Mouse (Mus musculus): Measurements from ENCODE around the gene Irgc1.

Gene Irgc1

GRCm38 (mm10) chr7:24472442-24472841 lies 20.3 kb upstream of the Irgc1 start:
- DNase-seq (ENCODE audit: low spot score): no peak

DNA sequence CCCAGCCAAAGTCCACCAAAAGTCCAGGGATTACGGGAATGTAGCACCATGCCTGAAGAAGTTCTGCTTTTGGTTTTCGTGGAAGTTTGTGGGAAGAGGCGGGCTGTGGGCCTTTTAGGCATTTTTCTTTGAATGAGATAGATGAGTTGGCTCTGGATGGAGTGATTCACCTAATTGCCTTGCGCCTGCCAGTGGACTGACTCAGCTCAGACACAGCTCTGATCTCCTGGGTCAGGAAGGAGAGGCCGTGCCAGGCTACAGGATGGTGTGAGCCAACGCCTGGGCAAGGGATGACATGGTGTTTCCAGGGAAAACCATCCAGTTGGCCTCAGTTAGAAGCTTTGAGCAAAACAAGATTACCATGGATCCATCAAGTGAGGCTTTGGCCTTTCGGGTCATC lies 18.3 kb upstream of the Irgc1 start:
- no peak for DNase-seq (ENCODE audit: low spot score)

DNA sequence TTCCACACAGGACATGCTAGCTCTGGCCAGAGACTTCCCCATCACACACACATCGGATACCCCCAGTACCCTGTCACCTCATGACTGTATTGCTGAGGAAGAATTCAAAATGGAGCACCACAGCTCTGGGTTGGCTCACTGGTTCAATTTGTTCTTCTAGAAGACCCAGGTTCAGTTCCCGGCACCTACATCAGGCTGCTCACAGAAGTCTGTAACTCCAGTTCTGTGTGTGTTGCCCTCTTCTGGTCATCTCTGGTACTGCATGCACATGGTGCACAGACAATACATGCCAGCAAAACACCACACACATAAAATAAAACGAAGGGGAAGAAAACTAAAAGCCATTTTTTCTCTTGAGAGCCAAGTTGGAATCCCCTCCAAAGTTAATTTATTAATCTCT lies 17.0 kb upstream of the Irgc1 start:
- DNase-seq (ENCODE audit: low spot score): no peak

- DNase-seq (ENCODE audit: low spot score): no peak
Measured at GRCm38 (mm10) chr7:24467886-24468285, 15.8 kb upstream of the Irgc1 start.

GRCm38 (mm10) chr7:24466835-24467234 lies 14.7 kb upstream of the Irgc1 start:
- DNase-seq (ENCODE audit: low spot score): no peak

- no peak for DNase-seq (ENCODE audit: low spot score)
Measured at GRCm38 (mm10) chr7:24462388-24463319, 10.6 kb upstream of the Irgc1 start, which contains the start of gene Plaur. Gene Plaur (plus strand): TSS chr7:24462484.

- no peak for DNase-seq (ENCODE audit: low spot score)
Measured at GRCm38 (mm10) chr7:24461376-24462051, 9.4 kb upstream of the Irgc1 start.

DNA sequence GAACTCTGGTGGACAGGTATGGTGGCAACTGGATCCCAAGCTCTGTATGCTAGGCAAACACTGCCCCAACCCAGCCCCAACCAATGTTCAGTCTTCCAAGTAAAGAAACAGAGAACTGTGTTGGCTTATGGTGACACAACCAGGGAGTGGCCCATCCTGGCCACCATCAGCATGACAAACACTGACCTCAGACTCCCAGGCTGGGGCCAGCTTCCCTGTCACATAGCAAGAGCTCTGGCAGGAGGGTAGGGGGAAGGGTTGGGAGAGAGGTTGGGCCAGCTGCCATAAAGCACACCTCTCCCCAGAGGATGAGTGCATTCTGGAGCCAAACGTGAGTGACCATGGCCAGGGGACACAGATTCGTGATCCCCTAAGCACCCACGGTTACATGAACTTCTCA lies 7.7 kb upstream of the Irgc1 start:
- DNase-seq (ENCODE audit: low spot score): no peak

- no peak for DNase-seq (ENCODE audit: low spot score)
Measured at GRCm38 (mm10) chr7:24459440-24459839, 7.3 kb upstream of the Irgc1 start.

GRCm38 (mm10) chr7:24457726-24458370 lies 5.8 kb upstream of the Irgc1 start:
- DNase-seq (ENCODE audit: low spot score): no peak

GRCm38 (mm10) chr7:24455726-24456125 lies 3.6 kb upstream of the Irgc1 start:
- no peak for DNase-seq (ENCODE audit: low spot score)

- no peak for DNase-seq (ENCODE audit: low spot score)
Measured at GRCm38 (mm10) chr7:24454199-24454598, 2.1 kb upstream of the Irgc1 start.

DNA sequence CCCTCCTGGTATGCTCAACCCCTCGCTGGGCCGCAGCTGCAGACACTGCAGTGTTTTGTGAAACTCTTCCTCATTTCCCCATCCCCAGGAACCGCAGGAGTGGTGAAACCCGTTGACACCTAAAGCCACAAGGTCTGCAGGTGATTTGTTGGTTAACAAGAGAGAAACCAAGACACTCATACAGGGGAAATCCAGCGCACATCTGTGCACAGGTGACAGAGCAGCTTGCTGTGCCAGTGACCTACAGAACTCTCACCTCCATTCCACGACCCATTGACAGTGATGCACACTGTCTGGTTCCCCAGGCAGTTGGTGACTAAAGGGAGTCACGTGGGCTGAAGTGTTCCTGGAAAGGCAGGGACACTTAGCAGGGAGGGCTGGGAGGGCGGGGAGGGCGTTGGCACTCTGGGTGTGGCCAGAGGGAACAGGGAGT lies 1.5 kb downstream of the Irgc1 start:
- no peak for DNase-seq (ENCODE audit: low spot score)

GRCm38 (mm10) chr7:24448782-24449517 lies 3.1 kb downstream of the Irgc1 start:
- no peak for DNase-seq (ENCODE audit: low spot score)

GRCm38 (mm10) chr7:24446697-24447340 lies 5.3 kb downstream of the Irgc1 start:
- no peak for DNase-seq (ENCODE audit: low spot score)

DNA sequence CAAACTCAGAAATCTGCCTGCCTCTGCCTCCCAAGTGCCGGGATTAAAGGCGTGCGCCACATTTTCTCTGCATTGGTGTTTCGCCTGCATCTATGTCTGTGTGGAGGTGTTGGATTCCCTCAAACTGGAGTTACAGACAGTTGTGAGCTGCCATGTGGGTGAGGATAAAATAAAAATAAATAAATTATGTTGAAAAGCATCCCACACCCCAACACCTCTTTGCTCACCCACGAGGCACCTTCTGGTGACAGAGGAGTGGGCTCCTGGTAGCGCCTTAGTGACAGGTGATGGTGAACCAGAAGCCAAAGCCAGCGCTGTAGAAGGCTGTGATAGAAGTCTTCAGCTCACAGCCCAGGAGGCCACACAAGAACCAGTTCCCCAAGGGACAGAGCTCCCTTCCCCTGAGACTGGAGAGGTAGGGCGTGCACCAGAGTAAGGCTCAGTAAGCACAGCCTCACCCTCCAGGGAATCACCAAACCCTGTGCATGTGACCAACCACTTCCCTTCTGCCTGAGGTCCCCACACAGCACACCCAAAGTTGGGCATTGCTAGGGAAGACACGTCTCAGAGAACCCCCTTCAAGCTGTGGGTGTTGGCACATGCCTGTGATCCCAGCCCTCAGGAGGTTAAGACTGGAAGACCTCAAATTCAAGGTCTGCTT lies 6.7 kb downstream of the Irgc1 start:
- DNase-seq (ENCODE audit: low spot score): no peak

- DNase-seq (ENCODE audit: low spot score): no peak
Measured at GRCm38 (mm10) chr7:24442313-24442712, 9.8 kb downstream of the Irgc1 start.

GRCm38 (mm10) chr7:24441785-24442184 lies 10.3 kb downstream of the Irgc1 start:
- no peak for DNase-seq (ENCODE audit: low spot score)

DNA sequence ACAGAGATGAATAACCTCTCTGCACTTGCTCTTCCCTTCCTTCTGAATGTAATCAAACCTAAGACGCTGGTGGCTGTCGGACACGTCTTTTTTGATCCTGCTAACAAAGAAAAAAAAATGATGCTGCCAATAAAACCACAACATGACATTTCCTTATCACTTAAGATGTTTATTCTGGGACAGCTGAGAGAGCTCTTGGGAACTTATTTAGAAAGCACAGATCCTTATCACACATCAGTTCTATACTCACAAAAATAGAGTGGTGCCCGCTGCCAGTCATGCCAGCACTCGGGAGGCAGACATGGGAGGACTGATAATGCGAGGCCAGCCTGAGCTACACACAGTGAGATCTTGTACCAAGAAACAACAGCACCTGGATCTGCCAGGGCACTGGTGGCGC lies 12.2 kb downstream of the Irgc1 start:
- DNase-seq (ENCODE audit: low spot score): no peak

GRCm38 (mm10) chr7:24439191-24439590 lies 12.9 kb downstream of the Irgc1 start:
- DNase-seq (ENCODE audit: low spot score): no peak

- no peak for DNase-seq (ENCODE audit: low spot score)
Measured at GRCm38 (mm10) chr7:24437981-24438380, 14.1 kb downstream of the Irgc1 start.
